Mouse (Mus musculus) frontal cortex, adult 2 months (tissue): ENCODE results near the gene Tmigd1. TPM values are rescaled to one million over a fixed set of nuclear protein-coding genes. Genes with fewer than 3 reads are reported as not detected.
"Not testable (repeated sequence)": the region's sequence is repeated elsewhere in the genome, so short reads cannot be mapped to it uniquely, and the experiment has no call there.

Source experiments
- DNase-seq, 2 experiments: peaks; one replicate each; pipeline ENCODE4 v3.0.0; 2022; ENCODE audit warnings: low spot score in 1 of 2; ENCODE audit errors: extremely low spot score in 1 of 2
- polyA plus RNA-seq: library from polyadenylated mRNA; depleted of rRNA; stranded (reverse); fragments of >200 nt; gene quantifications from 2 replicates; pipeline ENCODE4 v1.2.3, GENCODE M21; 2012

Gene Tmigd1
- polyA plus RNA-seq, 1 experiment = not detected

DNA sequence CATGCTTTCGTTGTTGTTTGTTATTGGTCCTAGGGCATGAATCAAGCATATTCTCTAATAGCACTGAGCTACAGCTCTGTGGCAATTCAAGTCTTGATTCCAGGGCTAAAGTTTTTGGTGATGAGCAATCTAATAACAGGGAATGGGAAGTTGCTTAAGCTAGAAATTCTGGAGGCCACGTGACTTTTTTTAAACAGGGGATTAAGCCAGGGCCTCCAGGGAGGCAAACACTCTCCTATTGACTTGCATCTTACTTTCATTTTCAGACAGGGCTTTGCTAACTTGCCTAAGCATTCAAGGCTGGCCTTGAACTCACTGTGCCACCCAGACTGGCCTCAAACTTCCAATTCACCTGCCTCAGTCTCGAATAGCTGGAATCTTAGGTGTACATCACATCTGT, 4.1 kb upstream of the Tmigd1 start:
- DNase-seq = no peak

DNA sequence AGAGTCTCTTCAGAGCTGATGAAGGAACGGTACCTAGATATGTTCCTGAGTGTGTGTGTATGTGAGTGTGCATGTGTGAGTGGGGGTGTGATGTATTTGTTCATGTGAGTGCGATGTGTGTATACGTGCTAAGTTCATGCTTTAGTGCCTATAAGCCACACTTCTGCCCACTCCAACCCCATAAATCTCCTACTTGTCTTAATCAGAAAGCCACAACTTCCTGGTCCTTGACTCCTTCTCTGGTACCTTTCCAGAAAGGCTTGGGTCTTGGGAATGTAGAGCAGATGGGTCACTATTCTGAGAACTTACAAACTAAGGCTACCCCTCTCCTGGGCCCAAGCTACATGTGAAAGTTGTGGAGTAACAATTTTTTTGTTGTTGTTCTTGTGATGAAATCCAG, 3.2 kb upstream of the Tmigd1 start:
- no peak for DNase-seq

DNA sequence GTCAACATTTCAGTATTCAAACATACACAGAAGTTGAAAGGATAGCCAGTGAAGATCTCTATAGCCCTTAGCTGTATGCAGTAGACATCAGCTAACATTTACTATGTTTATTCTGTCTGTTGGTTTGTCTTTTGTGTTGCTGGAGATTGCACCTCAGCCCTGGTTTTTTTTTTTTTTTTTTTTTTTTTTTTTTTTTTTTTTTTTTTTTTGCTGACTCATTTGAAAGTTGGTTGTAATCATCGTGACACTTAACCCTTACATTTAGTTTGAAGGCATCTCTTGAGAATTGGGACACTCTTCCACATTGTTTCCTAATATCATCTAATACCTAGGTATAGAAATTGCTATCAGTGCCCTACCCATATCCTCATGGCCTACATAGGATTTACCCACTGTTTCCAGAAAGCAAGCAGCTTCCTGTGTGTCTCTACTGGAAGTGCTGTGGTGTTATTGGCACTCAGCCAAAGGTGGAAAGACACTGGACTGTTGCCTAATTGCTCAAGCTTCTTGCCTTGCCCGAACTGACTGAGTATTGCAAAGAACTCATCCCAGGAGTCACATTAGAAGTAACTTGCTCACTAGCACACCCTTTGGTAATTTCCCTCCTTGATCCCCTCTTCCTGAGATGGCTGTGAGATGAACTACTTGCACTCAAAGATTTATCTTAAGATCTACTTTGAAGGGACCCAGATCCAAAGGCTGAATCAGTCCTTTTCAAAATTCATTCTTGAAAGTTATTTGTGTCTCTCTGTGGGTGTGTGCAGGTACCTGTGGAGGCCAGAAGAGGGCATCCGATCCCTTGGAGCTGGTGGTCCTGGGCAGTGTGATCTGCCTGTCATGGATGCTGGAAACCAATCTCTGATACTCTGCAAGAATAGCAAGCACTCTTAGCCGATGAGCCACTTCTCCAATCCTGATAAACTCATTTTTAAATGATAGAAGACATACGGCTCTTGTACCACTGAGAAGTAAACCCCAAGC, 1.9 kb upstream of the Tmigd1 start:
- no peak for DNase-seq

DNA sequence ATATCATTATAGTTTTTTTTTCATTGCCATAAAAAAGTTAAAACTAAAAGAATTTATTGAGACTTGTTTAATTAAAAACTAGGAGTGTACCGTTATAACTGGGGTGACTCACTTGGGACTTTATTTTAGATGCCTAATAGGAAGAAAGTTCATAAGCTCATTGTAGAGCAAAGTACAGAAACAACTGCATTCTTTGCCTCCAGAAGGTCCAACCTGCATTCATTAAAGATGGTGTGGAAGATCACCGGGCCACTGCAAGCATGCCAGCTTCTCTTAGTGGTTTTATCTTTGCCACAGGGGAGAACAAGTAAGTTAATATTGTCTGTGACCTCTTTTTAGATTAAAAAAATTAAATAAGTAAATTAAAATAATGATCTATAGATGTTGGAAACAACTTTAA, 2.4 kb downstream of the Tmigd1 start:
- DNase-seq = no peak

DNA sequence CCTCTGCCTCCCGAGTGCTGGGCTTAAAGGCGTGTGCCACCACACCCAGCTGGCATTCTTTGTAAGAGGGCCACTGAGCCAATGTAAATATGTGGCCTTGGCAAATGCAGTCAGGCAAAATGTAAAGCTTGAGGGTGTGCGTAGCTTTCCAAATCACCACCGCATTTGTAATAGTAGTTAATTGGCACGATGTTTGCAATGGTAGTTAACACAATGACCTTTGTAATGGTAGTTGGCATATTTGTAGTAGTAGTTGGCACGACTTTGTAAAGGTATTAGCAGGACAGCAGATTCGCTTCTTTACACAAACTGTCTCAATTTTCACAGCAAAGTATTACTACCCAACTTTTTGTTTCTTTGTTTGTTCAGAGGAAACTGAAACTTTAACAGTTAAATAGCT, 6.7 kb downstream of the Tmigd1 start:
- no peak for DNase-seq

DNA sequence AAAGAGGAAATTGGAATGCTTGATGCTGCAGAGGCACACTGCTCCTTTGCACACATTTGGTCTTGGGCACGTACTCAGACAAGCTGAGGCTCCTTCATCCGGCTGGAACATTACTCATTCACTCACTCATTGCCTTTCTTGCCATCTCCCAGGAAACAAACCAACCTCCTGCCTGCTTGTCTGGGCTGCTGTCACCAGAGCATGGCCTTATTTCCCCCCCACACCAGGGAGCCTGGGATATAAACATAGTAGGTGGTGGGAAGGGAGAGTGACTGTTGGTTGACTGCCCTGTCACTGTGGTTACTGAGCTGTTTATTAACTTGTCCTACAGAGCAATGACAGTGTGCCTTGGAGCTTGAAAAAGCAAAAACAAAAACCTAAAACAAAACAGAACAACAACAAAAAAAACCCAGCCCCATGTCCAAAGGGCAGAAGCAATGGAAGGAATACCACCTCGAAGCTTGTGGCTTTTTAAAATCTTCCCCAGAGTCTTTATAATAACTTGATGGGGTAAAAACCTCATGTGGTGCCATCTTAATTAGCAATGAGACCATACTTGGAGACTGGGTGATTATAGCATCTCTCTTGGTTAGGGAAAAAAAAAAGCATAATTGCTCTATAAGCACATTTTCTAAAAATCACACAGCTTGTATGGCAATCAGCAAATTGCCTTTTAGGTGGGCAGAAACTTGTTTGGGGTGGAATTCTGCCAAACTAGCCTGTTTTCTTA, 9.5 kb downstream of the Tmigd1 start:
- DNase-seq = peak in 1 of 2 experiments; percentile 25

DNA sequence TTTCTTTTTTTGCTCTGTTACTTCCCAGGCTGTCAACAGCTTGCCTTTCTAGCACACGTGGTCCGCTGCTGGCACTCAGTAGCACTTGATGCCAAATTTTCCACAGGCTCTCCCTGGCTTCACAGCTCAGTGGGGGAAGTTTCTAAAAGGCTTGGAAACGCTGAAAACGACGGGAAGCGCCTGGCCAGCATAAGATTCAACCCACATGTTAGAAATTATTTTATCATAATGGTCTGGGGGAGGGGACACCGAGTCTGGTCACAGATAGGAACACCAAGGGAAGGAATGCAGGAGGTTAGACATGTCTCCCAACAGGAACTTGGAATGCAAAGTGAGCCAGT, 10.1 kb downstream of the Tmigd1 start:
- DNase-seq = peak; percentile 40 to 75

DNA sequence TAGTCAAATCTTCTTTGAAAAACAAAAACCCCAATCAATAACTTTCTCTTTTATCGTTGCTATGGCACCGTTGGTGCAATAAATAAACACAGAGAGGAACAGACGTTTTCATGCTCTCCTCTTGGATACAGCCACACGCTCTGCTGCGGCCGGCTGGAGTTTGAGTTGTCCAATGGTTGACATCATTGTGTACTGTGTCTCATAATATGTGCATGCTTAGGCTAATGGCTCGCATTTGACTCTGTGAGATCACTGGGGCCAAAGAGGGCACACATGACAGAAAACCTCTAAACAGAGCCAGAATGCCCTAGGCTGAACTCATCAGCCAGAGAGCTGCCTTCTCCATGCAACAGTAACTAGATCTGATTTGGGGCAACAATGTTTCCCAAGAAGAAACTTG, 12.4 kb downstream of the Tmigd1 start:
- DNase-seq = no peak

DNA sequence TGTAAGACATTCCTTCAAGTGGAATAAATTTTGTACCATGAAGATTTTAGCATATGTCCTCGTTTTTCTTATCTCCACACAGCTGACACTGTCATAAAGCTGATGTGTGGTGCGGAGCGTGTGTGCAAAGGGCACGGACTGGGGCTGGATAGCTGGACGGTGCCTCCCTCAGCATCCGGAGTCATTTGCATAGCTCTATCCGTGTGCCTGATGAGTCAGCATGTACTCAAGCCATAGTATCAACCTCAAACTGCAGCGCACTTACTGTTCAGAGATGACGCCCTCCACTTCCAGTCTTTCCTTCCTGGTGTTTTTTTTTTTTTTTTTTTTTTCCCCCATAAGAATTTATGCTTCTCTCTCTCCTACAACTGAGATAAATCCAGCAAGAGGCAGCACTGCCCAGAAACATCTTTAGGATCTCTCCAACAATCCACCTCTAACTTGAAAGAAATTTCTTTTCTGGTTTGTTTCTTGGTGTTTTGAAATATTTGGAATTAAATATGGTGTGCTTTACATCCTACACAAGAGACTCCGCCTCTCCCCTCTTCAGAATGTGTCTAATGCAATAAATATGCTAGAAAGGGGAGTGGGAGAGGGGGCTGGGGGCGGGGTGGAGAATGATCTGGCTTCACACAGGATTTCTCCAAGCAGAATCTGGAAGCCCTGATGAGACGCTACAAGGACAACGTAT, 14.7 kb downstream of the Tmigd1 start:
- no peak for DNase-seq

DNA sequence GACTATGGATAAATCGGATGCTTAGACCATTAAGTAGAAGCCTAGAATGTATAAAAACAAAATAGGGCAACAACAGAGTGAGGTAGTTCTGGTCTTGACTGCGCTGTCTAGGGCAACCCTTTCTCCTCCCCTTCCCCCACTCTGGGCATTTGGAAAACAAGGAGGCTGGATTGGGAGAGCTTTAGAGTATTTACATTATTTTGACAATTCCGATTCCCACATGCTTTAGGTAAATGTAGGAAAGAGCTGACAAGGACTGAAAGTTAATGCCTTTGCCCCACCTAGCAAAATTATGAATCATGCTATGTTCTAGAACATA, 15.2 kb downstream of the Tmigd1 start:
- DNase-seq = no peak

DNA sequence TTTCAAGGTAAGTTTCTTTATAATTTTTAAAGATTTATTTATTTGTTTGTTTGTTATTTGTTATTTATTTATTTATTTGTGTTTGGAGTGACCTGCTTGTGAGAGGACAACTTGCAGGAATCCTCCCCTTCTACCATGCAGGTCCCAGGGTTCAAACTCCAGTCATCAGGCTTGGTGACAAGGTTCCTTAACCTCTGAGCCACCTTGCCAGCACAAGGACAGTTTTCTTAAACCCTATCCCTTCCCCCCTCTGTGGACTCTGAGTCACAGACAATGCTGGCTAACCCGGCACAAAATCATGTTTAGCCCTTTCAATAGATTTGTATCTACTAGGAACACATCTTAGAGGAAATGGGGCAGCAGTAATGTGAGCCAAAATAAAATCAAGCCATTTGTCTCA, 18.6 kb downstream of the Tmigd1 start:
- no peak for DNase-seq

DNA sequence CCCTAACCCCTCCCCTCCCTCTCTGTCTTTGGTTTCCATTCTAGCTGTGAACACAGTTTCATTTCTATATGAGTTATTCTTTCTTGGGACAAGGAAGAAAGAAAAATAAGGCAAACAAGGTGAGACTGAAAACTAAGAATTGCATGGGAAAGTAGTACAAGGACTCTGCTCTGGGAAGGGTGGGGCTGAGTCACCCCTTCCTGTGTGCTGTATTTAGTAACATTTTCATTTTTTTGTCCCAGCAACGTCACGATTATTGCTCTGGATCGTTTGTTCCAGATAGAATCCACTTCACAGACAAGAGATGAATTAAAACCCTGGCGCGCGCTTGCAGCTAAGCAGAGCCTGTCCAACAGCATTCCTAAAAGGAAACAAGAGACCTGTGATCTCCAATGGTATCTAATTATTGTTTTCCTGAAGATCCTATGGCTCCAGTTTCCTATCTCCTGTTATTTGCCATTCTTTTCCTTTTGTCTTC, 22.8 kb downstream of the Tmigd1 start, which contains the start of gene Blmh:
TSS of gene Blmh (plus strand) at position 51 of the 478 bp plus-strand sequence.
- no peak for DNase-seq

DNA sequence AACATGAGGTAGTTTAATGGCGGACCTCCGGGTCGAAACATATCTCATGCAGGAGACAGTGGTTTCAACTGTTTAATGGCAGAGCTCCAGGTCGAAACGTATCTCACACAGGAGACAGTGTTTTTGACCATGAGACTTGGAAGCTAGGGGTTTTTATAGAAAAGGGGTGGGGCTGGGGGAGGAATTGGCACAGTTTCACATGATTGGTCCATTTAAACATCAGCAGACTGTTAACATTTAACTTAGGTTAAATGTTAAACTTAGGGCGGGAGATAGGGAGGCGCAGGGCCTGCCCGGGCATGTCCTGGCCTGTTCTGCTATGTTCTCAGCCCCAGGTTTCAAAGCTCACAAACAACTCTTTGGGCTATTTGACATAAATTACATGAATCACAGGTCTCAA, 26.6 kb downstream of the Tmigd1 start:
- not testable (repeated sequence) for DNase-seq

DNA sequence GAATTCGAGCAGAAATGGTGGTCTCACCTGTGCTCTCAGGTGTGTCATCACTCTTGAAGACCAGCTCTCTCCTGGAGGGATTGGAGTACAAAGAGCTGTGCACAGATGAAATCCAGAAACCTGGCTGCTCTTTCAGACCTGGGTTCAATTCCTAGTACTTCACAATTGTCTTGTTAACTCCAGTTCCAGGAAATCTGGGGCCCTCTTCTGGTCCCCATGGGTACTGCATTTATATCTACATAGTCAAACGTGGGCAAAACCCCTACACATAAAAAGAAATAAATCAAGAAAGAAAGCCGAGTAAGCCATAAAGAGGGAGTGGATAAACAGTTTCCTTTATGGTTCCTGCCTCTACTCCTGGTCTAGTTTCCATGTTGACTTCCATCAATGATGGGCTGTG, 31.2 kb downstream of the Tmigd1 start:
- no peak for DNase-seq

DNA sequence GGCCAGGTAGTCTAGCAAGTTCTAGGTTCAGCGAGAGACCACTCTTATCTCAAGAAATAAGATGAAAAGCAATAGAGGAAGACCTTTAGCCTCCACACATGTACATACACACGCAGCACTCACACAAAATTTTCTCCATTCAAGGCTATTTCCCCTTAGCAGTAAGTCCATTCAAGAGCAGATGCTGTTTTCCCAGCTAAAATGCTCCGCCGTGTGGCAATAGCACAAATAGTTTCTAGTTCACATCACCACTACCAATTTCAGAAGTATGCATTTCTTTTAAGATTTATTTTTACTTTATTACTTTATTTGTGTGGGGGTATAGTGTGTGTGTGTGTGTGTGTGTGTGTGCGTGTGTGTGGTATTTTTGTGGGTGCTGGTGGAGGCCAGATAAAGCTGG, 34.6 kb downstream of the Tmigd1 start:
- DNase-seq = no peak

DNA sequence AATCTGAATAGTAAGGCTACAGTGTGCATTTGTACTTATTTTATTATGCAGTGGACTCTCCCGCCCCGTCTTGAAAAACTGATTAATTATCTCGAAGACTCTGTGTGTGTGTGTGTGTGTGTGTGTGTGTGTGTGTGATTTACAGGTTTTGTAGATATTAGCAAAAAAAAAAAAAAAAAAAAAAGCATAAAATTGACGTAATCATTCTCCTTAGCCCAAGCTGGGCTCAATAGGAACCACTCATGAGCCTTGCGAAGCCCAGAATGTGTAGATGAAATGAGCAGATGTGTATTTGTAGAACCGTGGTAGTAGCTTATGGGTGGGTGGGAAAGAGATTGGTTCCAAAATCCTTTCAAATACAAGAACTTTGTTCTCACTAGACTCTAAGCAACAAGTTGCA, 42.9 kb downstream of the Tmigd1 start:
- DNase-seq = no peak

DNA sequence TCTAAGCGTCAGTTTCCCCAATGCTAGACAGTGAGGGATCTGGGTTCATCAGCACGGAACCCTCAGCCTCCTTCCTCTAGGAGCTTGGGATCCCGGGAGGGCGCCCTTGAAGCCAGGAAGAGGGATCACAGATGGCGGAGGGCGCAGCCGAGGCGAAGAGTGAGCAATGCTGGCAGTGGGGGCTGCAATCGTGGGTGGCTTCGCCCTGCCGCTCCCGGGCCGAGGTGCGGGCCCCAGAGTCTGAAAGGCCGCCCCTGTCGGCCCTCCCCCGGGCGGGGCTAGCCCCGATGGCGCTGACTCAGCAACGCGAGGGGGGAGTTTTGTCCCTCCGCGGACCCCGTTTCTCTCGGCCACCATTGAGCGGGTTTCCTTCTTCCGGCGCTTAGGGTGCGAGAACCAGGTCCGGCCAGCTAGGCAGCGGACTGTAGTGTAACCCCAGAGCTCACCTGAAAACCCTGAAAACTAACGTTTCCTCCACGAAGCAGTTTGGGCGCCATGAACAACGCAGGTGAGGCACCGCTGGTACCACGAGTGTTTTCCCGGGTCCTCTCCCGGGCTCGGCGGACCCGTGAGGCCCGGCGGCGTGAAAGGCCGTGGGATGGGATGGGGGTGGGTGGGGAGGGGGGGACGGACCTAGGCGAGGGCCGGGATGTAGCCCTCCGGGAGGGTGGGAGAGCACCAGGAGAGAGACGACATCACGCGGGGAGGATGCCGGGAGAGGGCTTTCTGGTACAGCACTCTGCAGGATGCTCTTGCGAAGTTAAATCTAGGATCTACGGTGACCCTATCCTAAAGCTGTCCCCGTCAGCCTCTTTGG, 43.6 kb downstream of the Tmigd1 start:
- peak; percentile 72 to 94 for DNase-seq

DNA sequence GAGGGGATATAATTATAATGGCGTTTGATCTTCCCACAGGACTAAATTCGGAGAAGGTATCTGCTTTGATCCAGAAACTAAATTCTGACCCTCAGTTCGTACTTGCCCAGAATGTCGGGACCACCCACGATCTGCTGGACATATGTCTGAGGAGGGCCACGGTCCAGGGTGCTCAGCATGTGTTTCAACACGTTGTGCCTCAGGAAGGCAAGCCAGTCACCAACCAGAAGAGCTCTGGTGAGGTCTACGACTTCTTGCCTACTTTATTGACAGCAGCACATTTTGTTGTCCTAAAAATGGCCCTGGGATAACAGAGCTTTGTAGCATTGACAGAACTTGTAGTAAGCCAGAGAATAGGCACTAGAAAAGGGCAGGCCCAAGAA, 44.2 kb downstream of the Tmigd1 start:
- no peak for DNase-seq

DNA sequence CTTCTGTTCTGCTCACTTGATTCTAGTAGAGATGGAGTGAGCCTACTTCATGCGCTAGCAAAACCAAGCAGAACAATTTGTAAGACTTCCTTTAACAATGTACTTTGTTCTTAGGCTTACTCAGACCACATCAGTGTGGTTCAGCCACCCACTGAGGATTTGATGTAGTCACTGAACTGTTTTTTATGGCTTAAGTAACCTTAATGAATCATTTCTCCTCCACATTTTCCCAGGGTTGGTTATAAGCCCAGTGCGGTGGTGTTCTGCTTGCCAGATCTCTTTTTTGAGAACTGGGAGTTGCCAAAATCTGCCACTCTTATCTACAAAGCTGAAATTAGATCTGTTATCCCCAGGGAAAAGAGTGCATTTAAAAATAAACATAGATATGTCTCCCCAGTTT, 51.6 kb downstream of the Tmigd1 start:
- peak; percentile 30 to 66 for DNase-seq

DNA sequence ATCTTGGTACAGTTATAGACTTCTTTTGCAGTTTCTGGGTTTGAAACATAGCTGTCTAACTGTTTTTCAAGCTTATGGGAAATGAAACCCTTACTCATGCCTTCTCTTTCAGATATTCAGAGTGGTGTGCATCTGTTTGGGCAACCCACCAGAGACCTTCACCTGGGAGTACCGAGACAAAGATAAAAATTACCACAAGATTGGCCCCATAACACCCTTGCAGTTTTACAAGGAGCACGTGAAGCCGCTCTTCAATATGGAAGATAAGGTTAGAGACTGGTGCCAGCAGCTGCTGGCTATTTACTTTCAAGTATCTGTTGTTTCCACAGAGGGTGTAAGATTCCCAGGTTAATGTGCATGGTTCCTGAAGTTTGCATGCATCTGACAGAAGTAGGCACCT, 63.7 kb downstream of the Tmigd1 start:
- DNase-seq = no peak
